Mouse (Mus musculus) hindbrain, postnatal 0 days (tissue): ENCODE data around the gene Zfp185. TPM values are rescaled to one million over a fixed set of nuclear protein-coding genes. Genes with fewer than 3 reads are reported as not detected.
"Not testable (repeated sequence)": the region's sequence is repeated elsewhere in the genome, so short reads cannot be mapped to it uniquely, and the experiment has no call there.

ENCODE experiments used
- ATAC-seq: fragments of 200-750 bp; cut with Nextera tagmentation; 2 replicates; pipeline ENCODE4 v1.8.0; 2017; ENCODE audit warnings: mild to moderate bottlenecking, moderate TSS enrichment, moderate library complexity
- DNase-seq: peaks from one replicate; pipeline ENCODE4 v3.0.0-alpha.2; 2015; ENCODE audit warnings: low spot score
- H3K27ac ChIP-seq: fragments of 300-500 bp; sonication (generic); 2 replicates; pipeline ENCODE4 v1.5.1; 2014; ENCODE audit warnings: mild to moderate bottlenecking
- H3K27me3 ChIP-seq: fragments of 300-500 bp; sonication (generic); 2 replicates; pipeline ENCODE4 v1.6.1; 2014; ENCODE audit warnings: low read length, mixed read lengths; ENCODE audit not compliant: insufficient read depth
- H3K36me3 ChIP-seq: fragments of 300-500 bp; sonication (generic); 2 replicates; pipeline ENCODE4 v1.6.1; 2014; ENCODE audit warnings: low read length, mixed read lengths; ENCODE audit not compliant: insufficient read depth
- H3K4me1 ChIP-seq: fragments of 300-500 bp; sonication (generic); 2 replicates; pipeline ENCODE4 v1.6.1; 2014; ENCODE audit warnings: antibody characterized with exemption, low read length, mixed read lengths; ENCODE audit not compliant: insufficient read depth
- H3K4me2 ChIP-seq: fragments of 300-500 bp; sonication (generic); 2 replicates; pipeline ENCODE4 v1.6.1; 2014; ENCODE audit warnings: low read depth, mild to moderate bottlenecking, low read length, moderate library complexity, mixed read lengths
- H3K4me3 ChIP-seq: fragments of 300-500 bp; sonication (generic); 2 replicates; pipeline ENCODE4 v1.5.1; 2014; ENCODE audit warnings: low read length
- H3K9ac ChIP-seq: fragments of 300-500 bp; sonication (generic); replicated peaks from 2 replicates; pipeline ENCODE4 v1.6.1; 2014; ENCODE audit warnings: mild to moderate bottlenecking, low read length, moderate library complexity, mixed read lengths
- H3K9me3 ChIP-seq: fragments of 300-500 bp; sonication (generic); 2 replicates; pipeline ENCODE4 v1.6.1; 2016; ENCODE audit warnings: low read length, mixed read lengths
- CTCF ChIP-seq: IDR thresholded peaks from 2 replicates; pipeline ENCODE4 v1.5.1; 2016; ENCODE audit warnings: antibody characterized with exemption, control low read depth, low read depth
- WGBS: fragments of 180-500 bp; shearing (Covaris S2); extraction: QIAGEN DNeasy Blood & Tissue Kit; methylation state at CpG from one replicate; pipeline ENCODE4 v1.1.7; 2014; 5-methylcytosine and 5-hydroxymethylcytosine counted together
- microRNA counts: library from miRNA; unstranded; fragments of <30 nt; microRNA quantifications from one replicate; lab custom pipeline; 2015
- microRNA-seq, 2 experiments: library from miRNA; unstranded; fragments of <30 nt; microRNA quantifications; one replicate each; pipeline ENCODE4; 2016
- polyA plus RNA-seq: library from polyadenylated mRNA; unstranded; fragments of >200 nt; fragmentation: Nextera tagmentation; extraction: Ambion mirVana; gene quantifications from 2 replicates; pipeline ENCODE4 v1.2.1, GENCODE M21; 2015
- total RNA-seq: library from RNA; depleted of rRNA; stranded (reverse); fragments of >200 nt; gene quantifications from 2 replicates; pipeline ENCODE4 v1.2.3, GENCODE M21; 2014; rRNA removed

Gene Zfp185
- total and polyA plus RNA-seq, 2 experiments from 2014 or later, result 1.1 to 1.4 TPM

GRCm38 (mm10) chrX:73061528-73061927 is 74.4 kb downstream of the Zfp185 start:
- Histone ChIP-seq H3K36me3 (no peaks in the 10 kb centered on the region), H3K27ac (no peak overlapping the region), H3K4me3 (no peak overlapping the region), H3K9ac (no peak overlapping the region), H3K4me2 (no peak overlapping the region), H3K9me3 (no peaks in the 10 kb centered on the region), H3K27me3 (no peaks in the 10 kb centered on the region), H3K4me1 (no peaks in the 10 kb centered on the region)
- WGBS, result 88% methylated on average over 1 of the region's 1 CpGs
- DNase-seq (no peak), ATAC-seq (no peak)
- no peak for TF ChIP-seq CTCF

GRCm38 (mm10) chrX:73062323-73062722 is 75.2 kb downstream of the Zfp185 start:
- H3K4me1 ChIP-seq, result no peaks in the 10 kb centered on the region
- no peak overlapping the region for H3K4me2 ChIP-seq
- no peak overlapping the region for H3K4me3 ChIP-seq
- H3K9ac ChIP-seq, result no peak overlapping the region
- no peaks in the 10 kb centered on the region for H3K27me3 ChIP-seq
- no peak for TF ChIP-seq CTCF
- no peaks in the 10 kb centered on the region for H3K9me3 ChIP-seq
- ATAC-seq (no peak), DNase-seq (no peak)
- WGBS, result 57% methylated on average over 5 of the region's 5 CpGs
- no peaks in the 10 kb centered on the region for H3K36me3 ChIP-seq
- H3K27ac ChIP-seq, result no peak overlapping the region

- Histone ChIP-seq H3K9ac (peak overlapping the region; percentile 52), H3K4me2 (peak overlapping the region; percentile 60), H3K36me3 (no peaks in the 10 kb centered on the region), H3K27ac (peak overlapping the region; percentile 56), H3K4me1 (no peaks in the 10 kb centered on the region), H3K27me3 (no peaks in the 10 kb centered on the region), H3K4me3 (peak overlapping the region; percentile 40), H3K9me3 (no peaks in the 10 kb centered on the region)
- TF ChIP-seq CTCF, result no peak
- 39% methylated on average over 24 of the region's 24 CpGs for WGBS
- DNase-seq, result peak; percentile 72
- ATAC-seq, result peak; percentile 95
These were observed 76.6 kb downstream of the Zfp185 start for GRCm38 (mm10) chrX:73063512-73064414.

- ATAC-seq (peak; percentile 57; the same call in 1 of the 2 replicates), DNase-seq (no peak)
- Histone ChIP-seq H3K9me3 (no peaks in the 10 kb centered on the region), H3K27me3 (no peaks in the 10 kb centered on the region), H3K36me3 (no peaks in the 10 kb centered on the region), H3K27ac (peak within 1 kb of the TSS; percentile 56), H3K4me1 (no peaks in the 10 kb centered on the region), H3K4me2 (peak within 1 kb of the TSS; percentile 60), H3K9ac (peak within 1 kb of the TSS; percentile 52), H3K4me3 (peak within 1 kb of the TSS; percentile 40)
- 39% methylated on average over 7 of the region's 7 CpGs for WGBS
- TF ChIP-seq CTCF, result no peak
These were observed 77.3 kb downstream of the Zfp185 start, which contains the start of gene Pnma3 for GRCm38 (mm10) chrX:73064415-73064793. Gene Pnma3, plus strand, starts transcription at chrX:73064787.

- not testable (repeated sequence) for H3K27ac ChIP-seq, ATAC-seq, H3K4me1 ChIP-seq, H3K27me3 ChIP-seq, H3K4me2 ChIP-seq, H3K9me3 ChIP-seq, DNase-seq, H3K36me3 ChIP-seq, H3K9ac ChIP-seq, H3K4me3 ChIP-seq
- WGBS, result no CpG with 5 or more reads among the region's 5 CpGs
These were observed 79.7 kb downstream of the Zfp185 start for GRCm38 (mm10) chrX:73066765-73067312.

MicroRNAs within 50 kb of the gene (microRNA counts, 519-probe panel; counts per million panel counts)
- microRNA mmu-miR-2137 (lab: Ali Mortazavi, UCI), result 370 counts per million, percentile 5 among the panel's probes with 10 or more counts

Small RNA genes lying within 50 kb of the gene (microRNA-seq; reads per million reads assigned to microRNA genes)
- gene Mir2137, result 3.0 to 8.9 reads per million in 2 experiments

Other genes with a start within 250 kb of the Zfp185 start
- gene Gabrq, start 162.2 kb upstream of the Zfp185 start, total RNA-seq, result 8.8 and 9.8 TPM in 2 replicates
- 3.6 and 4.2 TPM in 2 replicates for gene Gabrq, start 162.2 kb upstream of the Zfp185 start, polyA plus RNA-seq
- gene Cetn2, start 68.9 kb upstream of the Zfp185 start, total RNA-seq, result 20.0 and 20.7 TPM in 2 replicates
- 67.1 and 79.9 TPM in 2 replicates for gene Cetn2, start 68.9 kb upstream of the Zfp185 start, polyA plus RNA-seq
- gene Nsdhl, start 68.8 kb upstream of the Zfp185 start, total RNA-seq, result 35.6 and 41.1 TPM in 2 replicates
- gene Nsdhl, start 68.8 kb upstream of the Zfp185 start, polyA plus RNA-seq, result 38.0 and 40.8 TPM in 2 replicates
- gene Pnma5, start 49.8 kb downstream of the Zfp185 start, total RNA-seq, result not detected in 2 replicates
- gene Pnma5, start 49.8 kb downstream of the Zfp185 start, polyA plus RNA-seq, result 0.23 and 0.33 TPM in 2 replicates
- gene Pnma3, start 77.4 kb downstream of the Zfp185 start, total RNA-seq, result 10.6 and 15.0 TPM in 2 replicates
- gene Pnma3, start 77.4 kb downstream of the Zfp185 start, polyA plus RNA-seq, result 5.5 and 5.7 TPM in 2 replicates
- gene Xlr4a, start 95.1 kb downstream of the Zfp185 start, total RNA-seq, result not detected in 2 replicates
- gene Xlr4a, start 95.1 kb downstream of the Zfp185 start, polyA plus RNA-seq, result 0.35 TPM in 1 of 2 replicates, not detected in the other
- gene Xlr3a, start 109.8 kb downstream of the Zfp185 start, total RNA-seq, result 1.2 and 2.6 TPM in 2 replicates
- gene Xlr3a, start 109.8 kb downstream of the Zfp185 start, polyA plus RNA-seq, result 2.1 and 4.0 TPM in 2 replicates
- 0.75 and 2.1 TPM in 2 replicates for gene Gm14685, start 129.7 kb downstream of the Zfp185 start, total RNA-seq
- gene Gm14685, start 129.7 kb downstream of the Zfp185 start, polyA plus RNA-seq, result 1.0 and 1.2 TPM in 2 replicates
- not detected in 2 replicates for gene Xlr5b, start 161.5 kb downstream of the Zfp185 start, total RNA-seq
- gene Xlr5b, start 161.5 kb downstream of the Zfp185 start, polyA plus RNA-seq, result not detected in 2 replicates
- gene DXBay18, start 162.1 kb downstream of the Zfp185 start, total RNA-seq, result 0.05 and 2.1 TPM in 2 replicates
- gene DXBay18, start 162.1 kb downstream of the Zfp185 start, polyA plus RNA-seq, result 0.18 TPM in 1 of 2 replicates, not detected in the other
- not detected in 2 replicates for gene Spin2d, start 189.7 kb downstream of the Zfp185 start, total RNA-seq
- not detected in 2 replicates for gene Spin2d, start 189.7 kb downstream of the Zfp185 start, polyA plus RNA-seq
- 4.9 and 5.8 TPM in 2 replicates for gene Xlr3b, start 204.9 kb downstream of the Zfp185 start, total RNA-seq
- 7.4 and 15.5 TPM in 2 replicates for gene Xlr3b, start 204.9 kb downstream of the Zfp185 start, polyA plus RNA-seq
- not detected in 2 replicates for gene Xlr4b, start 227.0 kb downstream of the Zfp185 start, total RNA-seq
- gene Xlr4b, start 227.0 kb downstream of the Zfp185 start, polyA plus RNA-seq, result 0.26 and 0.63 TPM in 2 replicates
- gene F8a, start 241.0 kb downstream of the Zfp185 start, total RNA-seq, result 36.4 and 40.1 TPM in 2 replicates
- gene F8a, start 241.0 kb downstream of the Zfp185 start, polyA plus RNA-seq, result 32.9 and 33.7 TPM in 2 replicates